Mouse (Mus musculus) spleen, postnatal 4 days (tissue): ENCODE results near the gene BC048403.
A peak's percentile ranks its signal among the peaks of the same experiment; 100 is the strongest.

Experiments
- DNase-seq, 2 experiments: peaks; one replicate each; pipeline ENCODE4 v3.0.0; 2022; ENCODE audit warnings: low spot score in 2 of 2

Gene BC048403

GRCm38 (mm10) chr10:121739548-121740505 is at the start of gene BC048403:
Gene BC048403 (plus strand): TSS chr10:121739937.
- DNase-seq = peak; percentile 82 to 92

GRCm38 (mm10) chr10:121692944-121693579 is 46.7 kb upstream of the BC048403 start:
- DNase-seq = no peak

DNA sequence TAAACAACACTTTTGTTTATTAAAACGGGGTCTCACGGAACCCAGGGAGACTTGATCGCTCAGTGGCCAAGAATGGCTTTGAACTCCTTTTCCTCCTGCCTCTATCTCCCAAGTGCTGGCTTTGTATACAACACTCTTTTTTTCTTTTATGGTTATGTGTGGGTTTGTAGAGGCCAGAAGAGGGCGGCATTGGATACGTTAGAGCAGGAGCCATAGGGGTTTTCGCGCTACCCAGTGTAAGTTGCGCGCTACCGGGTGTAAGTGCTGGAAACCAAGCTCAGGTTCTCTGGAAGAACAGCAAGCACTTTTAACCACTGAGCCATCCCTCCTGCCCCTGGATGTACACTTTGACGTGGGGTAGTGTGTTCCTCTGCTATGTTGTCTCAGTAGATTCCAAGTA is 45.2 kb upstream of the BC048403 start:
- no peak for DNase-seq

- DNase-seq = no peak
Observed at GRCm38 (mm10) chr10:121701296-121702248, 38.2 kb upstream of the BC048403 start.

GRCm38 (mm10) chr10:121703619-121704018 is 36.1 kb upstream of the BC048403 start:
- DNase-seq = no peak

- DNase-seq = no peak
Observed at GRCm38 (mm10) chr10:121704871-121705270, 34.9 kb upstream of the BC048403 start.

GRCm38 (mm10) chr10:121705399-121706163 is 34.2 kb upstream of the BC048403 start:
- DNase-seq = peak in 1 of 2 experiments; percentile 20

- DNase-seq = no peak
Observed at GRCm38 (mm10) chr10:121716862-121717261, 22.9 kb upstream of the BC048403 start.

GRCm38 (mm10) chr10:121718896-121719585 is 20.7 kb upstream of the BC048403 start:
- DNase-seq = no peak

DNA sequence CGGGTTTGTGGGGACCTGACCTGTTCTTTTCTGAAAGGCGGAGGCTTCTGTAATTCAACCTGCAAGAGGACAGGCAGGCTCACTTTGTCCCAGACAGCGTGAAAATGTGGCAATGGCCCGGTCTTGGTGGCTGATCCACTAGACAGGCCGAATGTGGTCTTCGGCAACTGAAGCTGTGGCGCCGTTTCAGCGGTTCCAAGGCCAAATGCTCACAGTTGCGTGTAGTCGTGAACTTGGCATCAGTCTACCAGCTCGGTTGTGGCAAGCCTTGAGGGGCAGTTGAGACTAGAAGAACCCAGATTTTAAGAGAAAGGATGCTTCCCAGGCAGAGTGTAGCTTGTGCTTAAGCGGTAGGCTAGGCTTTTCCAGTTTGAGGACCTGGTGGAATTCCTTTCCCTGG is 19.0 kb upstream of the BC048403 start:
- DNase-seq = no peak

DNA sequence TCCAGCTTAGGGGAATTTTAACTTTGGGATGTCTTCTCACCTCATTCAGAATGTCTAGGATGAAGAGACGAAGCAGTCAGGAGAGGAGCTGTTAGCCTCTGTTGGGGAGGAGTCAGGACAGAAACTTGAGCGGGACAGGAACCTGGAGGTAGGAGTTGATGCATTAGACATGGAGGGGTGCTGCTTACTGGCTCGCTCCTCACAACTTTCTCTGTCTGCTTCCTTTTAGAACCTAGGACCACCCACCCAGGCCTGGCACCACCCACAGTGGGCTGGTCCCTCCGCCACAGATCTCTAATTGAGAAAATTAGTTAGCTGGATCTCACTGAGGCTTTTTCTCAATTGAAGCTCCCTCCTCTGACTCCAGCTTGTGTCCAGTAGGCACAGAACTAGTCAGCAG is 13.2 kb upstream of the BC048403 start:
- DNase-seq = no peak

DNA sequence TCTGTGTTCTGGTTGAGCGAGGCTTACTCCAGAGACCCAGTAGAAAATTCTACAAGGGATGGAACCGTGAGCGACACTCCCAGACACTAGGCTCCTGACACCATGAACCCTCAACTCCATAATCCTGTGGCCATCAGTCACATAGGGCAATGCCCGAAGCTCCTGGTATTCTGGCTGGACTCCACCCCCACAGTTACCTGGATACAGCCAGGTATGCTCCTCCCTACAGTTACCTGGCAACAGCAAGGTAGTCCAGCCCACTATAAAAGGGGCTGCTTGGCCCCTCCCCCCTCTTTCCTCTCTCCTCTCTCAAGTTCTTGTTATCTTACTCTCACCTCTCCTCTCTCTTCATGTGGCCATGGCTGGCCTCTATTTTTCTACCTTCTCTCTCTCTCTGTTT is 12.6 kb upstream of the BC048403 start:
- no peak for DNase-seq

GRCm38 (mm10) chr10:121728226-121728625 is 11.5 kb upstream of the BC048403 start:
- DNase-seq = no peak

- no peak for DNase-seq
Observed at GRCm38 (mm10) chr10:121731048-121731725, 8.6 kb upstream of the BC048403 start.

DNA sequence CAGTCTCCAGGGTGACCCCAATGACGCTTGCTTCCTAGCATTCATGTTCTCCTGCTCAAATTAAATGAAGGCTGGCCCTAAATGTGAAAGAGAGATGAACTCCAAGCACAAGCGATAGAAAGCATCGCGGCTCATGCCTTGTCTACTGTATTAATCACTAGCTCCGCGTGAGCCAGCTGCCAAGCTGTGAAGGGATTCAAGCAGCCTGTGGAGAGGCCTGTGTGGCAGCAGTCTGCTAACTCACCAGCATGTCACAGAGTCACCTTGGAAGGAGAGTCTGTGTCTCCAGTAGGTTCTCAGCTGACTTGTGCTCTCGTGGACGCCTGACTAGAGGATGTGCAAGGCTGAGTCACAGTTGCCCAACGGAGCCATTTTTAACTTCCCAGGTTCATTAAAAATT is 7.2 kb upstream of the BC048403 start:
- DNase-seq = no peak

DNA sequence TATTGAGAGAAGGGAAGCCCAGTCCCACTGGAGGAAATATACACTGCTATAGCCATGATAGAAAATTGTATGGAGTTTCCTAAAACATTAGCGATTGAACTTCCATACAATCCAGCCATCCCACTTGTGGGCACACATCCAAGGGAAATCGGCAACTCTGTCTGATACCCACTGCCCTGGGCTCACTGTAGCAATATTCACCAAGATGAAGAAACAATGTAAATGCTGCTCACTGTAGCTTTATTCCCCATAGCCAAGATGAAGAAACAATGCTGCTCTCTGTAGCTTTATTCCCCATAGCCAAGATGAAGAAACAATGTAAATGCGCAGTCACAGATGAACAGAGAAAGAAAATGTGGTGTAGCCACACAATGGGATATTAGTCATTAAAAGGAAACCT is 2.5 kb upstream of the BC048403 start:
- no peak for DNase-seq

- DNase-seq = no peak
Observed at GRCm38 (mm10) chr10:121742336-121742735, 2.6 kb downstream of the BC048403 start.

DNA sequence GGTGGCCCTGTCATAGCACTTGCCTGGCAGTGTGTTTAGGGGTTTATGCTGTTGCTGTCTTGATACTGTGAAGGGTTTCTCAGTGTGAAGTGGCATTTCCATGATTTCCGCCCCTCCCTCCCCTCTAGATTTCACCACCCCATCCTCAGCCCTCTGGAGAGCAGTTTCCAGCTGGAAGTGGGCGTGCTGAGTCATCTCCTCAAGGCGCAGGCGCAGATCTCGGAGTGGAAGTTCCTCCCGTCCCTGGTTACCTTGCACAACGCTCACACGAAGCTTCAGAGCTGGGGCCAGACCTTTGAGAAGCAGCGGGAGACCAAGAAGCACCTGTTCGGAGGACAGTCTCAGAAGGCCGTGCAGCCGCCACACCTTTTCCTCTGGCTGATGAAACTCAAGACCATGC is 10.4 kb downstream of the BC048403 start:
- peak; percentile 31 to 74 for DNase-seq

DNA sequence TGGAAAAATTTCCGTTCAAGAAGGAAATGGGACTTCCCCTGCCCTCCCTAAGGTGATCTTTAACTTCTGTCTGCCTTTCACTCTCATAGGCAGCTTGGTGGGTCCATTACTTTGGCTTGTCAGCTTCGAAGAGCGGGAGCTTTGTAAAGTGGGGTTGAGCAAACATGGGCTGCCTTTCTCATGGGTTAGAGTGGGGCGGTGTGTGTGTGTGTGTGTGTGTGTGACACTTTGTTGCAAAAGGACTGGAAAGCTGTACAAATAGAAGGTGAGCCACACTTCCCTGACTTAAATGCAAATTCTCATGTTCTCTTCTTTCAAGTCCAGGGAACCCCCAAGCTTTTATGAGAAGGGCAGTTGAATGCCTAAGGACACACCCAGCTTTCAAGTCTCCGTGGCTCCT is 14.5 kb downstream of the BC048403 start:
- DNase-seq = no peak

DNA sequence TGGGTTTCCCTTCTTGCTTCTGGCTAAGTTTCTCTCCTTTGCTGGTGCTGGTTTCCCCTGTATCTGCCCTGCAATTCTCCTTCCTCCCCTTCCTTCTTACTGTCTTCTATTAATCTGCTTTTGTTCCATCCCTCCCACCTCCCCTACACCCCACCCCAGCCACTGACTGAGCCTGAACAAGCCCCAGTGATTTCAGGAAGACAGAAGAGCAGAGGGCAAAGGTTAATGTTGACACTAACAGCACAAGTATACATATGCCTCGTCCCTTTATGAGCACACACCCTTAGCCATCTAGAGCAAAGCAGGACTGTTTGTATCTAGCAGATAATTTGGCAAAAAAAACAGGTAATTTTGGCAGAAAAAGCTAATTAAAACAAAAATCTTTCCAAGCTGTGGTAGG is 16.1 kb downstream of the BC048403 start:
- DNase-seq = no peak
